Mouse (Mus musculus) leukemia stem cell, adult 10-12 weeks (primary cell): Measurements from ENCODE around the gene Btrc. TPM values are rescaled to one million over a fixed set of nuclear protein-coding genes. Genes with fewer than 3 reads are reported as not detected.

Experiments
- polyA plus RNA-seq: library from polyadenylated mRNA; stranded (reverse); fragments of >175 nt; gene quantifications from 2 replicates; pipeline ENCODE4 v1.2.3, GENCODE M21; 2012; ENCODE audit warnings: low replicate concordance

Btrc gene
- 1.4 and 4.0 TPM in 2 replicates for polyA plus RNA-seq

GRCm38 (mm10) chr19:45363384-45363926, at the start of gene Btrc:
TSS of gene Btrc (plus strand) at chr19:45363734.

GRCm38 (mm10) chr19:45560153-45560890, 196.8 kb downstream of the Btrc start, which contains the start of the genes Poll and Gm17018:
TSS of gene Poll (minus strand) at chr19:45560531.
TSS of gene Gm17018 (plus strand) at chr19:45560615.

Other genes starting within 250 kb of the Btrc start
- 1.9 and 4.5 TPM in 2 replicates for gene Tlx1, start 213.1 kb upstream of the Btrc start, polyA plus RNA-seq
- gene Lbx1, start 127.9 kb upstream of the Btrc start, polyA plus RNA-seq, result 0.07 TPM in 1 of 2 replicates, not detected in the other
- 4.7 and 11.4 TPM in 2 replicates for gene Poll, start 196.8 kb downstream of the Btrc start, polyA plus RNA-seq
- 6.4 and 17.5 TPM in 2 replicates for gene Gm17018, start 196.9 kb downstream of the Btrc start, polyA plus RNA-seq